Mouse (Mus musculus) C2C12 (cell line): ENCODE results near the gene Lsm11.

Experiments used
- CEBPB ChIP-seq: IDR thresholded peaks from one replicate; pipeline ENCODE4 v1.6.1; 2011; ENCODE audit warnings: low read depth, mild to moderate bottlenecking, control low read depth, moderate library complexity
- CTCF ChIP-seq: IDR thresholded peaks from one replicate; pipeline ENCODE4 v1.5.1; 2011; ENCODE audit not compliant: control insufficient read depth, insufficient read depth, insufficient read length
- FOSL1 ChIP-seq: IDR thresholded peaks from one replicate; pipeline ENCODE4 v1.8.0; 2011; ENCODE audit warnings: mild to moderate bottlenecking, low read length; ENCODE audit not compliant: poor library complexity, insufficient read depth, severe bottlenecking
- MAX ChIP-seq: IDR thresholded peaks from one replicate; pipeline ENCODE4 v1.6.1; 2011; ENCODE audit warnings: mild to moderate bottlenecking, control low read depth
- MYOD1 ChIP-seq: IDR thresholded peaks from one replicate; pipeline ENCODE4 v1.6.1; 2011; ENCODE audit warnings: low read depth; ENCODE audit not compliant: control insufficient read depth, insufficient read length
- MYOG ChIP-seq: IDR thresholded peaks from one replicate; pipeline ENCODE4 v1.6.1; 2011; ENCODE audit not compliant: control insufficient read depth, insufficient read length; ENCODE audit errors: extremely low read depth
- USF1 ChIP-seq: IDR thresholded peaks from one replicate; pipeline ENCODE4 v1.6.1; 2011; ENCODE audit warnings: low read depth, mild to moderate bottlenecking, control low read depth, moderate library complexity

DNA sequence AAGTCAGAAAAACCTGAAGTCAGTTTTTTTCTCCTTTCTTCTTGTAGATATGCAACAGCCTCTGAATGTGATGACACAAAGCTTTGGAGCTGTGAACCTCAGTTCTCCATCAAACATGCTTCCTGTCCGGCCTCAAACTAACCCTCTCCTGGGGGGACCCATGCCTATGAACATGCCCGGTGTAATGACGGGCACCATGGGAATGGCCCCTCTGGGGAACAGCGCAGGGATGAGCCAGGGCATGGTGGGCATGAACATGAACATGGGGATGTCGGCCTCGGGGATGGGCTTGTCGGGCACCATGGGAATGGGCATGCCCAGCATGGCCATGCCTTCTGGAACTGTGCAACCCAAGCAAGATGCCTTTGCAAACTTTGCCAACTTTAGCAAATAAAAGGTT is 35.8 kb downstream of the Lsm11 start:
- TF ChIP-seq MAX, result no peak
- TF ChIP-seq MYOD1, result no peak
- no peak for TF ChIP-seq CTCF
- TF ChIP-seq USF1, result no peak
- TF ChIP-seq CEBPB, result no peak
- no peak for TF ChIP-seq MYOG
- no peak for TF ChIP-seq FOSL1
